Comparison of ENCODE assay signal across 9 mouse cellular contexts in the genomic region with DNA sequence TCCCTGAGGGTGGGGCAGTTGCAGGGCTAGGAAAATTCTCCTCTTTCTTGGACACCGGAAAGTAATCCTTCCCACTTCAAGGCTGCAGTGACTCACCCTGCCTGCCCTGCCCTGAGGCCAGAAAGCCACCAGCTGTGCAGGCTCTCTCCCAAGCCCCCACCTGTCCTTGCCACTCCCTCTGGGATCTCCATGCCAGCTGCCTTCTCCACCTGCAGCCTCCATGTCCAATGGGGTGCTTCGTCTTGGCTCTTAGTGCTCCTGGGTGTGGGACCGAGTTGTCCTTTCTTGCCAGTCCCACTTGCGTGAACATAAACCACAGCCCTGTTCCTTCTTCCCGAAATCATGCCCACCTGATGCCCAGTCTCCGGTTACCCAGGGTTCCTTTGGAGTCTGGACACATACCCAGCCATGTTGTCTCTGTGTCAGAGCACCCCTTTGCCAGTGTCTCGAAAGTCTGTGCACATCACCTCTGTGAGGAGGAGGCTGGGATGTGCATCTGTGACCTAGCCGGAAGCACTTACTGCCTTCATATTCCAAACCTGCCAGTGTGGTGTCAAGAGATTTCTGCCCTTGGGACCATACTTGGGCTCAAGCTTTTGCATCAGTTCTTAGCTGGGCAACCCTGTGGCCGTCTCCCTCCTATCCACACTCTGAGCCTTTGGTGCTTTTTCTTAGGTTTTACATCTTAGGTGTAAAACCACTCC. TPM values are rescaled to one million over a fixed set of nuclear protein-coding genes. Genes with fewer than 3 reads are reported as not detected.
DNase-seq lines count a peak whose midpoint lies in the region; ATAC-seq and TF ChIP-seq lines count a peak whose summit lies in the region.
"Had no signal": no experiment of that assay in that cellular context is flagged by ENCODE, and none has a peak within 500 bp of the region (broad histone marks: within the 10 kb centered on the region; RNA-seq: fewer than 3 reads in every experiment).

No protein-coding gene starts in this region.

- no peaks in the 10 kb centered on the region for H3K9me3 ChIP-seq in E14TG2a.4 (ENCODE audit: low read length)
- no peaks in the 10 kb centered on the region for H3K9me3 ChIP-seq in embryonic facial prominence, embryonic 10.5 days
- no peaks in the 10 kb centered on the region for H3K9me3 ChIP-seq in hindbrain, postnatal 0 days (ENCODE audit: low read length)

- peak overlapping the region; percentile 87 for H3K4me2 ChIP-seq in hindbrain, postnatal 0 days (ENCODE audit: low read depth, low read length)

- peaks cover 74% of the 10 kb centered on the region for H3K4me1 ChIP-seq in E14TG2a.4 (replicated peaks; ENCODE audit: low read depth, low read length)
- H3K4me1 ChIP-seq in embryonic facial prominence, embryonic 10.5 days = peaks cover 55% of the 10 kb centered on the region
- H3K4me1 ChIP-seq in hindbrain, postnatal 0 days (ENCODE audit: insufficient read depth, low read length) = peaks cover 27% of the 10 kb centered on the region

- intact Hi-C loops in heart, postnatal 10 days (cut with DNase I) = no loop called here
- intact Hi-C loops in heart, postnatal 36 days (cut with DNase I) = no loop called here

- WGBS in embryonic facial prominence, embryonic 10.5 days = 74% methylated on average over 9 of the region's 9 CpGs
- WGBS in hindbrain, postnatal 0 days = 59% methylated on average over 9 of the region's 9 CpGs

- H3K27me3 ChIP-seq in E14TG2a.4 (ENCODE audit: insufficient read depth, low read length) = peaks cover 24% of the 10 kb centered on the region
- peaks cover 60% of the 10 kb centered on the region for H3K27me3 ChIP-seq in embryonic facial prominence, embryonic 10.5 days (replicated peaks; ENCODE audit: low read depth, poor library complexity, severe bottlenecking)
- no peaks in the 10 kb centered on the region for H3K27me3 ChIP-seq in hindbrain, postnatal 0 days (ENCODE audit: insufficient read depth, low read length)

- H3K36me3 ChIP-seq in E14TG2a.4 (ENCODE audit: insufficient read depth, low read length) = peaks cover 9% of the 10 kb centered on the region; the same call in 1 of the 2 replicates
- no peaks in the 10 kb centered on the region for H3K36me3 ChIP-seq in embryonic facial prominence, embryonic 10.5 days (replicated peaks)
- peaks cover 5% of the 10 kb centered on the region; the same call in 1 of the 2 replicates for H3K36me3 ChIP-seq in hindbrain, postnatal 0 days (ENCODE audit: insufficient read depth, low read length)

- peak overlapping the region; percentile 93 for H3K9ac ChIP-seq in hindbrain, postnatal 0 days (replicated peaks; ENCODE audit: low read length)

- no peak for ATAC-seq in hindbrain, postnatal 0 days

- H3K27ac ChIP-seq in embryonic facial prominence, embryonic 10.5 days (replicated peaks) = no peak overlapping the region
- H3K27ac ChIP-seq in hindbrain, postnatal 0 days = peak overlapping the region; percentile 98

- DNase-seq in 3134 (ENCODE audit: extremely low read depth, insufficient read length, low spot score) = peak; percentile 81
- DNase-seq in embryonic facial prominence, embryonic 10.5 days (ENCODE audit: low spot score) = no peak
- DNase-seq in hindbrain, postnatal 0 days (ENCODE audit: low spot score) = no peak
- DNase-seq in urinary bladder, postnatal 36 days (ENCODE audit: low spot score in 2 of 2) = no peak
- no peak for DNase-seq in heart, postnatal 10 days
- no peak for DNase-seq in heart, postnatal 36 days
- no peak for DNase-seq in thymus, postnatal 0 days (ENCODE audit: low spot score)

- no peak for TF ChIP-seq CTCF in E14TG2a.4 (conservative IDR thresholded peaks at IDR 0.05; ENCODE audit: low read length)
- no peak for TF ChIP-seq CTCF in hindbrain, postnatal 0 days (IDR thresholded peaks at IDR 0.05; ENCODE audit: low read depth)

- peak overlapping the region; percentile 76 for H3K4me3 ChIP-seq in E14TG2a.4 (replicated peaks; ENCODE audit: low read length)
- peak overlapping the region; percentile 66 for H3K4me3 ChIP-seq in embryonic facial prominence, embryonic 10.5 days
- peak overlapping the region; percentile 80 for H3K4me3 ChIP-seq in hindbrain, postnatal 0 days (ENCODE audit: low read length)

RNA-seq across cellular contexts. Expression of gene Rundc3a, which starts 1.4 kb away (rescaled TPM):
- polyA plus RNA-seq in embryonic facial prominence, embryonic 10.5 days (2016; fragmentation: Nextera tagmentation; extraction: Ambion mirVana) = 10.0 and 11.9 TPM in 2 replicates
- total RNA-seq in hindbrain, postnatal 0 days (2014; rRNA removed) = 310 and 349 TPM in 2 replicates
- 114 and 125 TPM in 2 replicates for polyA plus RNA-seq in hindbrain, postnatal 0 days (2015; fragmentation: Nextera tagmentation; extraction: Ambion mirVana)
- total RNA-seq in heart, postnatal 10 days (2021) = under 1 TPM; 0.29 to 0.32 TPM
- under 1 TPM in 1 of 2 experiments, not detected in 1; 0.19 TPM for total RNA-seq in heart, postnatal 36 days (2021)
- polyA plus RNA-seq in thymus, postnatal 0 days (2015; fragmentation: Nextera tagmentation; extraction: Ambion mirVana) = 1.1 and 1.4 TPM in 2 replicates
- total RNA-seq: granulocyte monocyte progenitor cell, adult 5-6 weeks had no signal

RNA-seq across cellular contexts. Expression of gene Slc25a39, which starts 13.2 kb away (rescaled TPM):
- 229 and 241 TPM in 2 replicates for polyA plus RNA-seq in embryonic facial prominence, embryonic 10.5 days (2016; fragmentation: Nextera tagmentation; extraction: Ambion mirVana)
- 169 and 194 TPM in 2 replicates for total RNA-seq in hindbrain, postnatal 0 days (2014; rRNA removed)
- polyA plus RNA-seq in hindbrain, postnatal 0 days (2015; fragmentation: Nextera tagmentation; extraction: Ambion mirVana) = 165 and 176 TPM in 2 replicates
- total RNA-seq in heart, postnatal 10 days (2021) = 100 to 1,000 TPM; 155 to 156 TPM
- total RNA-seq in heart, postnatal 36 days (2021) = 100 to 1,000 TPM; 174 to 183 TPM
- 97.8 and 107 TPM in 2 replicates for polyA plus RNA-seq in thymus, postnatal 0 days (2015; fragmentation: Nextera tagmentation; extraction: Ambion mirVana)

RNA-seq across cellular contexts. Expression of gene Slc4a1, which starts 28.6 kb away (rescaled TPM):
- polyA plus RNA-seq in embryonic facial prominence, embryonic 10.5 days (2016; fragmentation: Nextera tagmentation; extraction: Ambion mirVana) = 29.7 and 33.8 TPM in 2 replicates
- 0.22 and 0.84 TPM in 2 replicates for total RNA-seq in hindbrain, postnatal 0 days (2014; rRNA removed)
- 0.48 and 0.54 TPM in 2 replicates for polyA plus RNA-seq in hindbrain, postnatal 0 days (2015; fragmentation: Nextera tagmentation; extraction: Ambion mirVana)
- 10 to 100 TPM in 1 of 2 experiments, 1 to 10 TPM in 1; 3.5 to 13.0 TPM for total RNA-seq in heart, postnatal 10 days (2021)
- 1 to 10 TPM; 2.1 to 7.8 TPM for total RNA-seq in heart, postnatal 36 days (2021)
- polyA plus RNA-seq in thymus, postnatal 0 days (2015; fragmentation: Nextera tagmentation; extraction: Ambion mirVana) = 0.48 and 0.53 TPM in 2 replicates

RNA-seq across cellular contexts. Expression of gene Grn, which starts 35.5 kb away (rescaled TPM):
- polyA plus RNA-seq in embryonic facial prominence, embryonic 10.5 days (2016; fragmentation: Nextera tagmentation; extraction: Ambion mirVana) = 79.4 and 87.3 TPM in 2 replicates
- total RNA-seq in hindbrain, postnatal 0 days (2014; rRNA removed) = 85.6 and 98.5 TPM in 2 replicates
- polyA plus RNA-seq in hindbrain, postnatal 0 days (2015; fragmentation: Nextera tagmentation; extraction: Ambion mirVana) = 98.4 and 104 TPM in 2 replicates
- total RNA-seq in heart, postnatal 10 days (2021) = 100 to 1,000 TPM; 189 to 192 TPM
- total RNA-seq in heart, postnatal 36 days (2021) = 100 to 1,000 TPM; 113 to 122 TPM
- 86.4 and 90.6 TPM in 2 replicates for polyA plus RNA-seq in thymus, postnatal 0 days (2015; fragmentation: Nextera tagmentation; extraction: Ambion mirVana)

RNA-seq across cellular contexts. Expression of gene Fam171a2, which starts 52.9 kb away (rescaled TPM):
- 3.4 and 3.7 TPM in 2 replicates for polyA plus RNA-seq in embryonic facial prominence, embryonic 10.5 days (2016; fragmentation: Nextera tagmentation; extraction: Ambion mirVana)
- 546 and 699 TPM in 2 replicates for total RNA-seq in hindbrain, postnatal 0 days (2014; rRNA removed)
- polyA plus RNA-seq in hindbrain, postnatal 0 days (2015; fragmentation: Nextera tagmentation; extraction: Ambion mirVana) = 20.6 and 21.0 TPM in 2 replicates
- 10 to 100 TPM; 20.0 to 23.8 TPM for total RNA-seq in heart, postnatal 10 days (2021)
- total RNA-seq in heart, postnatal 36 days (2021) = 1 to 10 TPM; 4.3 to 5.2 TPM
- 0.42 and 0.79 TPM in 2 replicates for polyA plus RNA-seq in thymus, postnatal 0 days (2015; fragmentation: Nextera tagmentation; extraction: Ambion mirVana)
- total RNA-seq: granulocyte monocyte progenitor cell, adult 5-6 weeks had no signal

Comparison
In these comparisons a context has a peak if more than half of its experiments do, and no peak if none do; other contexts are left out.
1. RNA of gene Rundc3a, which starts 1.4 kb away (total RNA-seq): 310 to 349 TPM in hindbrain, postnatal 0 days; 0.29 to 0.32 TPM in heart, postnatal 10 days and 0.19 TPM in heart, postnatal 36 days; every median in the first group is over 100 times any median in the second.
2. Peak in every context shown above with its lines, with median percentiles within 50 percentile points of each other: H3K4me3 ChIP-seq.